Mouse (Mus musculus): Measurements from ENCODE around the gene Stat1.

The Stat1 gene

GRCm38 (mm10) chr1:52133254-52133653 lies 14.0 kb downstream of the Stat1 start:
- DNase-seq (ENCODE audit: low spot score) = no peak

GRCm38 (mm10) chr1:52137292-52137691 lies 18.1 kb downstream of the Stat1 start:
- no peak for DNase-seq (ENCODE audit: low spot score)

GRCm38 (mm10) chr1:52140534-52140933 lies 21.3 kb downstream of the Stat1 start:
- DNase-seq (ENCODE audit: low spot score) = no peak

DNA sequence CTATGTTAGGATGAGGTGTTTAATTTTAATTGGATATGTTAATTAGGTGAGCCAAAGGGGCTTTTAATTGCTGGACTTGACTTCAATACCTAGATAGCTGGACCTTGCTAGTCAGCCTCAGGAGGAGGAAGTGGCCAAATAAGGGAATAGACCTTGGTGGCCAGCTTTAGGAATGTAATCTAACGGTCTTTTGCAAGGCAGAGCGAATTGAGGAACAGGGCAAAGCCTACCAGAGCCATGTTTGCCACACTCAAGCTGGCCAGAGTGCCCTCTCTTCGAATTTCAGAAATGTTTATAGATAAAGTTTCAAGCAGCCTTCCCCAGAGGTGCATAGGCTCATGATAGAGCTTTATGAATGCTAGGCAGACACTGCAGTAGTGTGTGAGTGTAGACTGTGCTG lies 22.2 kb downstream of the Stat1 start:
- DNase-seq (ENCODE audit: low spot score) = peak; percentile 45

- DNase-seq (ENCODE audit: low spot score) = no peak
These were observed 22.9 kb downstream of the Stat1 start for GRCm38 (mm10) chr1:52142117-52142516.

GRCm38 (mm10) chr1:52143191-52143590 lies 24.0 kb downstream of the Stat1 start:
- DNase-seq (ENCODE audit: low spot score) = no peak

GRCm38 (mm10) chr1:52143596-52144156 lies 24.4 kb downstream of the Stat1 start:
- DNase-seq (ENCODE audit: low spot score) = no peak

DNA sequence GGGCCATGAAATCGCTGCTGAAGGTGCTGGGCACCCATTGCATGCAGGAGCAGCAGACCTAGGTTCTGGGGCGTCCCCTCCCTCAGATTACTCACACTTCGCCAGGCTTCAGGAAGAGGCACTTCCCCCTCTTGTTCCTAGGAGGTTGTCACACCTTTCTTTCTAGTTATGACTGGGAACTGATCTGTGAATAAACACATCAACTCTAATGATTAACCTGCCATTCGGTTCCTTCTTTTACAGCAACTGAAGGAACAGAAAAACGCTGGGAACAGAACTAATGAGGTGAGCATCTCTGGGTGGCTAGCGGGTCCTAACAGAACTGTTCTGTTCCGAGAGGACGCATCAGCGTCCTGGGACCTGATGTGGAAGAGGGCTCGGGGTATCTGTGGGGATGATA lies 25.7 kb downstream of the Stat1 start:
- DNase-seq (ENCODE audit: low spot score) = no peak

DNA sequence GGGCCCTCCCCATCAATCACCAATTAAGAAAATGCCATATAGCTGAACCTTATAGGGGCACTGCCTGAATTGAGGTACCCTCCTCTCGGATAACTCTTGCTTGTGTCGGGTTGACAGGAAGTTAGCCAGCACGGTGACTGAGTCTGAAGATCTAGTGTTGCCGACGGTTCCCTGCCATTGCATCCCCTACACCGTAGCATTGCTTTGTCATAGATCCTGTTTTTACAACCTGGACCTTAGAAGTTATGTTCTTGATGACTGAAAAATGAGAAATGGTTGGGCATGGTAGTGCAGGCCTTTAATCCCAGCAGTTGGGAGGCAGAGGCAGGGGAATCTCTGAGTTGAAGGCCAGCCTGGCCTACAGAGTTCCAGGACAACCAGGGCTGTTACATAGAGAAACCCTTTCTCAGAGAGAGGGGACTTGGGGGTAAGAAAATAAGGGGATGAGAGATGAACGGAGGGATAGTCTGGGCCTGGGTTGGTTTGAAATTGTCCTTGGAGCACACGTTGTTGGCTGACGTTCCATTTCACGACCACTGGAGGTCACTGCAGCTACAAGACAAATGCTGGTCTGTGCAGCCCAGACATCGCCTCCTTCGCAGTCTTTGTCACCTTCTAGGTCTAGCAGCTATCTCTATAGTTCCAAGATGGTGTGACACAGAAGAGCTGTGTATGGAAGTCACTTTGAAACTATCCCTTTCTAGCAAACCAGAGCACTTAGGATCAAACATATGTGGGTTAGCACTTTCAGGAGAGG lies 27.2 kb downstream of the Stat1 start:
- no peak for DNase-seq (ENCODE audit: low spot score)

- no peak for DNase-seq (ENCODE audit: low spot score)
These were observed 28.2 kb downstream of the Stat1 start for GRCm38 (mm10) chr1:52147431-52147830.

DNA sequence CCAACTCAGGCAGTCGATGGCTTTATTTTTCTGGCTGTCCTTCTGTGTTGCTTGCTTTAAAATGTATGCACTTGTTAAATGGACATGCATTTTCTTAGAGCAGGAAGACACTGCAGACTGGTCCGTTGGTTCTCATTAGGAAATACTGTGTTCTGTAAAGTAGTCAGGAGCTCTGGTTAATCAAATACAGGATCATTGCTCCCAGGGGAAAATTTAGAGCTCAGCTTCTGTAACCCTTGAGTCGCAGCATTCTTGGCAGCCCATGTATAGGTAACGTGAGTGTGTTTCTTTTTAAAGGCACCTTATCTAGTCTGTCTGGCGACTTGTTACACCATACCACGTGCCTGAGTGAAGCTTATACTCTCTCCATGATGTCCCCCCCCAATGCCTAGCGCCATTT lies 28.9 kb downstream of the Stat1 start:
- no peak for DNase-seq (ENCODE audit: low spot score)

GRCm38 (mm10) chr1:52148696-52149095 lies 29.5 kb downstream of the Stat1 start:
- no peak for DNase-seq (ENCODE audit: low spot score)

DNA sequence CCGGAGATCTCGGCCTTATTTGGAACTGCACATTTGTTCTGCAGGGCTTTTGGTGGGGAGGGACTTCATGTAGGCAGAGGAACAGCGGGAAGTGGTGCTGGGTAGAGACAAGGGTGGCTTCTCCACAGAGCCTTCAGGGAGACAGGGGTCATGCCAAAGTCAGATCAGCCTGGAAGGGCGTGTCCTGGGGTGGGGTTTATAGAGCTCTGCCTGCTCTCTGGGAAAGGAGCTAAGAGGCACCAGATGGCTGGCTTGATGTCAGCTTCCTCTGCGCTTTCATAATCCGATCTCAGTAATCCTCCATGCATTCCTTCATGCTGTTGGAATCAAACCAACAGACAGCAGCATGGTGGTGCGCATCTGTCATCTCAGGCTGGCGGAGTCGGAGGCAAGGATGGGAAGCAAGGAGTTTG lies 30.7 kb downstream of the Stat1 start:
- no peak for DNase-seq (ENCODE audit: low spot score)

- no peak for DNase-seq (ENCODE audit: low spot score)
These were observed 31.4 kb downstream of the Stat1 start for GRCm38 (mm10) chr1:52150676-52151075.

GRCm38 (mm10) chr1:52151166-52151565 lies 31.9 kb downstream of the Stat1 start:
- DNase-seq (ENCODE audit: low spot score) = no peak

DNA sequence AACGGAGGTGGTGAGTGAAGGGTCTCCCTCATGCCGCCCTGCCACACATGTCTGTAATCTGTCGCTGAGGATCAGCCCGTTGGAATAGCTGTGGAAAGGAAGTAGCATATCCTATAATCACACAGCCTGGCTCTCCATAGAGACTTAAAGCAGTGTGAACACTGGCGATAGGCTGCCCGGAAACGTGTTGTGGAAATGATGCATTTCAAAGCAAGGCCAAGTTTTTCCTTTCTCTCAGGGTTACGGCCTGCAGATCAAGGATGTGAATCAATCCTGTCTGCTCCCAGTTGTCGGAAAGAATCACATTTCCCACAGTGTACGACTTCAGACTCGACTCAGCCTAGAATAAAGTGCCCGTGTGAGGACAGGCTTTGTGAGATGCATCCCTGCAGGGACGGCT lies 33.1 kb downstream of the Stat1 start:
- DNase-seq (ENCODE audit: low spot score) = no peak

DNA sequence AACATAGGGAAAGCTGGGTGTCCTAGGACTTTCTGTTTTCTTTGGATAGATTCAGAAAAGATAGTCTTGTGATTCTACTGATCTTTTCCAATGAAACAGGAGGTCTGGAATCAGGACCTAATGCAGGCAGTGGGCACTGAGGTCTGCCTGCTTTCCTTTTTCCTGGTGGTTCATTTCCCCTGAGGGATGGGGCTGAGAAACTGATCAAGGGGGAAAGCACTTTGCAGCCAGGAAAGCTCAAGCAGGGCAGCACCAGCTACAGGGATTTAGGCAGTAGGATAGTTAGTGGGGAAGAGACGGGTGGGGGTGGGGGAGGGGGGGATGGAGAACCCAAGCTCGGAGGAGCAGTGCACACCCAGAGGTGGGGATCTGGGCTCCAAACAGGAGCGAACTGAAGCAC lies 33.7 kb downstream of the Stat1 start:
- DNase-seq (ENCODE audit: low spot score) = no peak

GRCm38 (mm10) chr1:52154890-52155289 lies 35.6 kb downstream of the Stat1 start:
- DNase-seq (ENCODE audit: low spot score) = no peak

DNA sequence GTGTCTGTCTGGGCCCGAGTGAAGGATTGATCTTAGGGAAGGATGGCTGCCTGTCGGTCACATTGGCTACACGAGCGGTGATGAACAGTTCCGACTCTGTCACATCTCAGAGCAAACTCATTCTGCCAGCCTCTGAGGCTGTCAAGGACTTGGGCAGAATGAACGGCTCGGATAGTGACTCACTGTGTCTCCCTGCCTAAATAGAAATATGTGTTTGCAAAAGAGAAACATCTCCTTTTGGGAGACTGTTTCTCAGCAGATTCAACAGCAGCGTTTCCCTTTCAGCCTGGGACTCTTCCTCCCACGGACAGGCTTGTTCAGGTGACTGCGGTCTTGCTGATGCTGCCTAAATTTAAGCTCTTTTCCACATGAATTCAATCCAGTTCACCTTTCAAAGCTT lies 37.1 kb downstream of the Stat1 start:
- no peak for DNase-seq (ENCODE audit: low spot score)

DNA sequence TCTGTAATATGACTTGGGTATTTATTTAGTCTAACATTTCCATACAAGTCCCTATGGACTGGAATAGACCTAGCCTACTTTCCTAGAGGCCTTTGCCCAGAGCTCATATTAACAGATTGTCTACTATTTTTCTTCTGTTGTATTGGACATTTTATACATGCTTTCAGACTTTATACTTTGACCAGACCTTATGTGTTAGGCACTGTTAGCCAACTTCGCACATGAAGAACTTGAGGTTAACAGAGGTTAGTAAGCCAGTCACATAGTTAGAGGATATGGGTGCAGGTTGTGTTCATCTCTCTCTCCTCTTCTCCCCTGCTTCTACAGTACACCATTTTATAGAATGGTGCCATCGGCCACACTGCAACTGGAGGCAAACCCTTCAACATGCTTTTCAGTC lies 38.8 kb downstream of the Stat1 start:
- no peak for DNase-seq (ENCODE audit: low spot score)

DNA sequence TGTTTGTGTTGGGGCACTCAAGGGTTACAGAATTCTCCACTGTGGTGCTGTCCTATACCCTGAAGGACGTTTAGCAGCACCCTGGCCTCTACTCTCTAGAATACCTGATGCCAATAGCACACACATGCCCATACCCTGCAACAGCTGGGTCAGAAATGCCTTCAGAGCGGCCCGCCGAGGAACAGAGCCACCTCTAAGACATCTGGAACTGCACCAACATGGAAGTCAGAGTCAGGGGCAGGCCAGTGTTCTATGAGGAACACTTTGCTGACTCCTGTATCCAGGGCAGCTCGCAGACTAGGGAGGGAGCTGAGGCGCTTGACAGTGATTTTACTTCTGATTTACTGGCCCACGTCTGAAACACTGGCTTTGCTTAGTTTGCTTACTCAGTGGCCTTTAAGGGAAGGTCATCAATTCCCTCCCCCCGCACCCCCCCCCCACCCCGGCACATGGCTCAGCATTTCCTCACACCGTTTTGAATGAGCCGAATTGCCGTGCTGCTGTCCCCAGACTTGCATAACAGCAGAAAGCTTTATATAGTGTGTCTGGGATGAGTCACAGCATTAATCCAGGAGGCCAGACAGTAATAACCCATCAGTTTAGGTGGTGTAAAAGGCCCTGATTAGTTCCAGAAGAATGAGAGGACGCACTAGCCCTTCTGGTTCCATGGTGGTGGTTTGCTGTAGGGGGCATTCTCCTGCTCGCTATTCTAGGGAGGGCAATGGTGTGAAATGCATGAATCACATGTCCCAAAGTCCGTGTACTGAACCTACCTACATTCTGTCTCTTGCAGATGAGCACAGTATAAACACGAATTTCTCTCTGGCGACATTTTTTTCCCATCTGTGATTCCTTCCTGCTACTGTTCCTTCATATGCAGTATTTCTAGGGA lies 39.5 kb downstream of the Stat1 start:
- no peak for DNase-seq (ENCODE audit: low spot score)

DNA sequence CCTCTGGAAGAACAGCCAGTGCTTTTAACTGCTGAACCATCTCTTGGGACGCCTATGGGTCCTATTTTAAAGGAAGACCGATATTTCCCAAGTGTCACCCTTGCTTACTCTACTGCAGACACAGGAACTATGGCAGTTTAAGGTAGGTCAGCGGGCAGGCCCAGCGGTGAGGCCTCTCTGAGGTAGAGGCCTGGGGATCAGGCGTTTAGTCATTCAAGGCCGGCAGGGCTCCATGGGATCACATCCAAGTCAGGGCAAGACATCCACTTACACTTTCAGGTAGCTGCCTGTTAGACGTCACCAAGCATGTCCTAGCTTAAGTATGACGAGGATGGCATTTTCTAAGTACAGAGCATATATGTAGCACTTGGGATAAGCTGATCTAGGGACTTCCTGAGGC lies 41.9 kb downstream of the Stat1 start:
- DNase-seq (ENCODE audit: low spot score) = no peak

Data from ovary, adult 18-20 months (tissue).